In genomic region chr3:123266753-123267651, GRCm38 (mm10) we compare ENCODE assay signal across 8 mouse cellular contexts. TPM values are rescaled to one million over a fixed set of nuclear protein-coding genes. Genes with fewer than 3 reads are reported as not detected.
DNase-seq lines count a peak whose midpoint lies in the region; ATAC-seq and TF ChIP-seq lines count a peak whose summit lies in the region.

Gene Sec24d, plus strand, starts transcription at chr3:123267455.

- DNase-seq in ES-CJ7 (ENCODE audit: low read depth, low spot score): peak; percentile 84
- peak; percentile 66 to 83 for DNase-seq in cerebellum, adult 18-20 months
- peak; percentile 90 for DNase-seq in forebrain, postnatal 0 days
- DNase-seq in heart, postnatal 36 days: peak; percentile 85 to 90
- peak; percentile 77 to 78 for DNase-seq in layer of hippocampus, adult 2 months (ENCODE audit: low spot score in 2 of 2)
- DNase-seq in lung, adult 2 months: peak; percentile 85
- DNase-seq in testis, postnatal 10 days (ENCODE audit: low spot score): peak; percentile 89

- intact Hi-C loops in heart, postnatal 36 days (cut with DNase I): loop anchor here (2.0 kb wide), 2 partner anchors 30 to 56 kb away; partner anchors contain the start of gene Synpo2

- no peak for TF ChIP-seq CTCF in forebrain, postnatal 0 days (IDR thresholded peaks at IDR 0.05; ENCODE audit: low read depth)
- TF ChIP-seq CTCF in layer of hippocampus, adult 2 months (conservative IDR thresholded peaks at IDR 0.05): no peak
- no peak for TF ChIP-seq CTCF in lung, adult 2 months (IDR thresholded peaks at IDR 0.05; ENCODE audit: insufficient read depth, low read length)

- peak within 1 kb of the TSS; percentile 76 for H3K4me3 ChIP-seq in forebrain, postnatal 0 days (ENCODE audit: low read depth, low read length)
- H3K4me3 ChIP-seq in layer of hippocampus, adult 2 months: peak within 1 kb of the TSS; percentile 81
- H3K4me3 ChIP-seq in lung, adult 2 months (replicated peaks; ENCODE audit: extremely low read depth, low read depth, low read length): peak within 1 kb of the TSS; percentile 77
- peak within 1 kb of the TSS; percentile 76 for H3K4me3 ChIP-seq in neural tube, embryonic 15.5 days (replicated peaks)

- peak within 1 kb of the TSS; percentile 88 for H3K4me2 ChIP-seq in forebrain, postnatal 0 days (ENCODE audit: low read depth)
- peak within 1 kb of the TSS; percentile 97 for H3K4me2 ChIP-seq in neural tube, embryonic 15.5 days

- TF ChIP-seq POLR2A in lung, adult 2 months (IDR thresholded peaks at IDR 0.05; ENCODE audit: borderline replicate concordance, extremely low read depth, low read depth, low read length): peak; percentile 43; the same call in 1 of the 2 replicates

- H3K36me3 ChIP-seq in forebrain, postnatal 0 days (ENCODE audit: insufficient read depth): 0 out of 2 replicates have a peak, but pooled peaks cover 5% of the 10 kb centered on the region
- no peaks in the 10 kb centered on the region for H3K36me3 ChIP-seq in neural tube, embryonic 15.5 days

- ATAC-seq in forebrain, postnatal 0 days: peak; percentile 95
- peak; percentile 94 for ATAC-seq in neural tube, embryonic 15.5 days (ENCODE audit: low FRiP score)

- H3K4me1 ChIP-seq in forebrain, postnatal 0 days (ENCODE audit: insufficient read depth): no peaks in the 10 kb centered on the region
- H3K4me1 ChIP-seq in lung, adult 2 months (ENCODE audit: control insufficient read depth, insufficient read depth, low read length): no peaks in the 10 kb centered on the region
- peaks cover 11% of the 10 kb centered on the region for H3K4me1 ChIP-seq in neural tube, embryonic 15.5 days

- no peaks in the 10 kb centered on the region for H3K27me3 ChIP-seq in forebrain, postnatal 0 days (ENCODE audit: insufficient read depth, low read length)
- 0 out of 2 replicates have a peak, but pooled peaks cover 5% of the 10 kb centered on the region for H3K27me3 ChIP-seq in neural tube, embryonic 15.5 days (replicated peaks)

- 3% methylated on average over 68 of the region's 68 CpGs for WGBS in forebrain, postnatal 0 days
- WGBS in lung, adult 2 months: 3% methylated on average over 68 of the region's 68 CpGs
- WGBS in neural tube, embryonic 15.5 days: 3% methylated on average over 66 of the region's 68 CpGs

- peak within 1 kb of the TSS; percentile 61 for H3K9ac ChIP-seq in forebrain, postnatal 0 days
- peak within 1 kb of the TSS; percentile 62 for H3K9ac ChIP-seq in neural tube, embryonic 15.5 days (replicated peaks)

- H3K9me3 ChIP-seq in forebrain, postnatal 0 days (ENCODE audit: low read length): no peaks in the 10 kb centered on the region
- no peaks in the 10 kb centered on the region for H3K9me3 ChIP-seq in neural tube, embryonic 15.5 days (replicated peaks)

- H3K27ac ChIP-seq in forebrain, postnatal 0 days (ENCODE audit: low read depth, low read length): 0 out of 2 replicates have a peak within 1 kb of the TSS, but pooled peaks have one; percentile 45
- H3K27ac ChIP-seq in layer of hippocampus, adult 2 months: peak within 1 kb of the TSS; percentile 93
- peak within 1 kb of the TSS; percentile 63 for H3K27ac ChIP-seq in neural tube, embryonic 15.5 days (replicated peaks)

RNA-seq across cellular contexts. Expression of gene Sec24d, which starts in this region (rescaled TPM):
- total RNA-seq in forebrain, postnatal 0 days (2014; rRNA removed): 21.7 and 36.5 TPM in 2 replicates
- polyA plus RNA-seq in forebrain, postnatal 0 days (2015; fragmentation: Nextera tagmentation; extraction: Ambion mirVana): 14.1 and 16.3 TPM in 2 replicates
- 10 to 100 TPM; 31.5 to 40.4 TPM for total RNA-seq in heart, postnatal 36 days (2021)
- total RNA-seq in layer of hippocampus, adult 2 months (2021): 10 to 100 TPM; 23.8 to 36.0 TPM
- 41.5 and 51.1 TPM in 2 replicates for polyA plus RNA-seq in lung, adult 2 months (2012; rRNA removed)
- 18.3 and 27.0 TPM in 2 replicates for polyA plus RNA-seq in neural tube, embryonic 15.5 days (2015; fragmentation: Nextera tagmentation; extraction: Ambion mirVana)

Comparison
In these comparisons a context has a peak if more than half of its experiments do, and no peak if none do; other contexts are left out.
1. Peak in every context shown above with its lines: DNase-seq, ATAC-seq, H3K4me3 ChIP-seq and H3K27ac ChIP-seq.